Mouse (Mus musculus): ENCODE results near the gene Reln.

GRCm38 (mm10) chr5:22191784-22192183, 152.7 kb downstream of the Reln start:
- TF ChIP-seq POLR2A (IDR thresholded peaks at IDR 0.05; ENCODE audit: insufficient read depth, low read depth, low read length): no peak
- no peak for TF ChIP-seq CTCF (IDR thresholded peaks at IDR 0.05; ENCODE audit: insufficient read depth, low read depth, low read length)
